Mouse (Mus musculus) bone marrow macrophage, adult 2 months (primary cell): Measurements from ENCODE around the gene Gm10382.

ENCODE experiments used
- CTCF ChIP-seq: IDR thresholded peaks from 2 replicates; pipeline ENCODE4 v1.5.1; 2012; ENCODE audit warnings: low read depth, mild to moderate bottlenecking, low read length, moderate library complexity
- POLR2A ChIP-seq: IDR thresholded peaks from 2 replicates; pipeline ENCODE4 v1.6.1; 2012; ENCODE audit warnings: mild to moderate bottlenecking, low read depth, low read length, borderline replicate concordance

DNA sequence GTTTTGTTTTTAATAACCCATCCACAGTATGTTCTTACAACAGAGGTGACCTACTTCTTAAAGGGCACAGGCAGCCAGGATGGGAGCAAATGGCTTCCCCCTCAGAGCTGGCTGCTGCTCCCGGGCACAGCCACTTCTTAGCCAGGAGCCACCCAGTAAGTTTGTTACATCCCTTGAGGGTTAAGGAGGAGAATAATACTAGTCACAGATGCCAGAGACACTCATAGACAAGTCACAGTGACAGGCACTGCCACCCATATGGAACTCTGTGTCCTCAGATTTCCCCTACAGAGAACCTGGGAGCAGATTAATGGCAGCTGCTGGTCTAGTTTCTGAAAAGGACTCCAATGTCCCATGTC is 3.5 kb downstream of the Gm10382 start:
- TF ChIP-seq CTCF: no peak
- no peak for TF ChIP-seq POLR2A
